Mouse (Mus musculus) thymus, adult 18-20 months (tissue): ENCODE measurements around the gene Rcn1.

Source experiments
- DNase-seq, 2 experiments: peaks; one replicate each; pipeline ENCODE4 v3.0.0; 2022; ENCODE audit warnings: mixed read lengths in 2 of 2

Gene Rcn1

DNA sequence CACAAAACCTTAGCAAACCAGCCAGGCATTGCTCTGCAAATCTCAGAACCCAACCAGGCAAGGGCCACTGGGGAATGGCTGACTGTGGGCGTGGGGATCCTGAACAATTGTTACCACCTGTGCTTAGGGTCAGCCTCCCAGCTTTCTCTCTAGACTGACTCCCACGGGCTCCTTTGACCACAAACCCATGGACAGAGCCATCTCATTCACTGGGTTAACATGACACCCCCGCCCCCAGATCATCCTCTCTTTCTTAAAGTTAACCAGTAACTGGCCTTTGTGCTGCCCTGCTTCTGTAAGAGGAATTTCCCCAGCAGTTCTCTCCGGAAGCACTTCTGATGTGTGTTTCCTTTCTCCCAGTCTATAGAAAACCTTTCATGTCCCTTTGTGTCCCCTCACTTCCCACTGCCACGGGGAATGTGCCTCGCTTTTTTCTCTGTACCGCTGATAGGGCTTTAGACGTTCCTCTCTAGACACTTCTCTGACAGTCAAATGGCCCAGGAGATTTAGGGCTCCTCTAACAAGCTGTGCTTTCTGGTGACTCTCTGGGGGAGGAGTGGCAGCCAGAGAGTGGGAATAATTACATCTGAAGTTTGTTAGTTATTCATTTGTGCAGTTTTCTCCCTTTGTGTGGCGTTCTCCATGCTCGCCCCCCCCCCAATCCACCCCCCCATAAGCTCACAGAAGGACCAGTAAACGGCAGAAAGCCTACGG is 62.6 kb downstream of the Rcn1 start:
- no peak for DNase-seq
